Mouse (Mus musculus) neural tube, embryonic 11.5 days (tissue): Measurements from ENCODE around the gene Ypel2. TPM values are rescaled to one million over a fixed set of nuclear protein-coding genes. Genes with fewer than 3 reads are reported as not detected.

ENCODE experiments used
- ATAC-seq: fragments of 200-750 bp; cut with Nextera tagmentation; 2 replicates; pipeline ENCODE4 v1.8.0; 2017; ENCODE audit warnings: moderate number of reproducible peaks, mild to moderate bottlenecking, moderate TSS enrichment, moderate library complexity; ENCODE audit not compliant: insufficient read depth, low FRiP score, low TSS enrichment
- DNase-seq: peaks from one replicate; pipeline ENCODE4 v3.0.0-alpha.2; 2015; ENCODE audit warnings: low spot score
- H3K27ac ChIP-seq: fragments of 300-500 bp; sonication (generic); 2 replicates; pipeline ENCODE4 v1.5.1; 2014; ENCODE audit warnings: low read depth, mild to moderate bottlenecking, low read length
- H3K27me3 ChIP-seq: fragments of 300-500 bp; sonication (generic); 2 replicates; pipeline ENCODE4 v1.6.1; 2014; ENCODE audit warnings: mild to moderate bottlenecking, low read length, mixed read lengths; ENCODE audit not compliant: control insufficient read depth, insufficient read depth
- H3K36me3 ChIP-seq: fragments of 300-500 bp; sonication (generic); 2 replicates; pipeline ENCODE4 v1.6.1; 2014; ENCODE audit warnings: mild to moderate bottlenecking, low read length, moderate library complexity, mixed read lengths; ENCODE audit not compliant: control insufficient read depth, insufficient read depth
- H3K4me1 ChIP-seq: fragments of 300-500 bp; sonication (generic); 2 replicates; pipeline ENCODE4 v1.6.1; 2014; ENCODE audit warnings: low read length, mixed read lengths; ENCODE audit not compliant: control insufficient read depth, insufficient read depth
- H3K4me2 ChIP-seq: fragments of 300-500 bp; sonication (generic); 2 replicates; pipeline ENCODE4 v1.6.1; 2014; ENCODE audit warnings: low read depth, mild to moderate bottlenecking, moderate library complexity
- H3K4me3 ChIP-seq: fragments of 300-500 bp; sonication (generic); 2 replicates; pipeline ENCODE4 v1.5.1; 2014; ENCODE audit warnings: low read depth, low read length
- H3K9ac ChIP-seq: fragments of 300-500 bp; sonication (generic); 2 replicates; pipeline ENCODE4 v1.6.1; 2014; ENCODE audit warnings: mild to moderate bottlenecking, low read length
- H3K9me3 ChIP-seq: fragments of 300-500 bp; sonication (generic); 2 replicates; pipeline ENCODE4 v1.6.1; 2016; ENCODE audit warnings: low read length; ENCODE audit not compliant: control insufficient read depth
- WGBS: fragments of 180-500 bp; shearing (Covaris S2); extraction: QIAGEN DNeasy Blood & Tissue Kit; methylation state at CpG from one replicate; pipeline ENCODE4 v1.1.7; 2014; 5-methylcytosine and 5-hydroxymethylcytosine counted together
- polyA plus RNA-seq: library from polyadenylated mRNA; unstranded; fragments of >200 nt; fragmentation: Nextera tagmentation; extraction: Ambion mirVana; gene quantifications from 2 replicates; pipeline ENCODE4 v1.2.1, GENCODE M21; 2014

Ypel2 gene
- polyA plus RNA-seq, 1 experiment from 2014 or later = 7.0 TPM

DNA sequence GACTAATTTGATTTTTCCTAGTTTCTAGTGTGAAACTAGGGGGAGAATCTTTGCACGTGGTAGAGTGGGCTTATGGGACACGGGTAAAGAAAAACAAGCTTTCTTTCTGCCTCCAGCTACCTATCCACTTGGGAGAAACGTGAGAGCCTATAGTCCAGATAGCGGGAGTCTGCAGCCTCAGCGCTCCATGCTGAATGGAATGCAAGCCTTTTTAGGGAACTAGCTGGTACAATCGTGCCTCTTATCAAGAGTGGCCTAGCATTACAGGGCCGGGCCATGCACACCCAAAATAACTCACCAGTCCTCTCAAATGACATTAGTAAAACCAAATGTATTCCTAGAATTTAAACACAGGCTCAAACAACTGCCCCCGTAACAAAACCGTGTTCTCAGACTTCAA is 98.4 kb downstream of the Ypel2 start:
- Histone ChIP-seq H3K36me3 (no peaks in the 10 kb centered on the region), H3K4me2 (no peak overlapping the region), H3K9me3 (no peaks in the 10 kb centered on the region), H3K9ac (no peak overlapping the region), H3K4me3 (no peak overlapping the region), H3K4me1 (peaks cover 6% of the 10 kb centered on the region; the same call in 1 of the 2 replicates), H3K27me3 (no peaks in the 10 kb centered on the region), H3K27ac (no peak overlapping the region)
- WGBS = 74% methylated on average over 9 of the region's 9 CpGs
- ATAC-seq (no peak), DNase-seq (no peak)

GRCm38 (mm10) chr11:86894171-86894577 is 99.3 kb downstream of the Ypel2 start:
- Histone ChIP-seq H3K4me2 (peak overlapping the region; percentile 49), H3K4me1 (peaks cover 6% of the 10 kb centered on the region; the same call in 1 of the 2 replicates), H3K9ac (0 out of 2 replicates have a peak overlapping the region, but pooled peaks have one; percentile 27), H3K27me3 (no peaks in the 10 kb centered on the region), H3K27ac (no peak overlapping the region), H3K9me3 (no peaks in the 10 kb centered on the region), H3K4me3 (peak overlapping the region; percentile 17; the same call in 1 of the 2 replicates), H3K36me3 (no peaks in the 10 kb centered on the region)
- WGBS = 7% methylated on average over 19 of the region's 19 CpGs
- ATAC-seq (no peak), DNase-seq (peak; percentile 86)

DNA sequence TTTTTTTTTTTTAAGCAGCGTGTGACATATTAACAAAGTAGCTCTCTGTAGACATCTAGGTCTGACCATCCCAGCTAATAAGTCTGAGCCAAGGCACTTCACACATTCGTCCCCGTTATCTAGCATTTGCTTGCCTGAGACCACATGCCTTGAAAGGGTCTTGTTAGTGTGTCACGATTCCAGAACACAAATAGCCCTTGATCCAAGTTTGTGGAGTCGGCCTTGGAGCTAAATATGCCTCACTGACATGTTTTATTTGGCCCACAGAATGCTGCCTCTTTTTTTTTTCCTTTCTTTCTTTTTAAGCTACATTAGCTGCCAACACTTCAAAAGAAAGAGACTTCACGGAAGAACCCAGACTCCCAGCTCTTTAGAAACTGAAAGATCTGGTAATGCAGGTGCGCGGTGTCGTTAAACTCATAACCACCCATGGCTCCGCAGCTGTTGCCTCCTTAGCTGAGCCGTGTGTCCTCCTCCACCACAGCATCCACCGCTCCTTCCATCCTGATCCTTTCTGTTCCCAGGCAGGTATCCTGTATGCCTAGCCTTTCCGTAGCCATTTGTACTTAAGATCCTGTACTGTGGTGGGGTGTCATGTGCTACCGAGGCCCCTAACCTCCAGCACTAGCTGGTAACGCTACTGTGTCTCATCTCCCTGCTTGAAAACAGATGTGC is 100.4 kb downstream of the Ypel2 start:
- H3K4me3 ChIP-seq = no peak overlapping the region
- H3K4me1 ChIP-seq = peaks cover 3% of the 10 kb centered on the region; the same call in 1 of the 2 replicates
- ATAC-seq (no peak), DNase-seq (no peak)
- 81% methylated on average over 15 of the region's 15 CpGs for WGBS
- no peaks in the 10 kb centered on the region for H3K36me3 ChIP-seq
- H3K9ac ChIP-seq = no peak overlapping the region
- H3K9me3 ChIP-seq = no peaks in the 10 kb centered on the region
- no peaks in the 10 kb centered on the region for H3K27me3 ChIP-seq
- H3K27ac ChIP-seq = no peak overlapping the region
- no peak overlapping the region for H3K4me2 ChIP-seq

Other genes with a start within 250 kb of the Ypel2 start
- 196 and 214 TPM in 2 replicates for gene Cltc, start 236.1 kb downstream of the Ypel2 start, polyA plus RNA-seq
- gene Dhx40, start 186.0 kb downstream of the Ypel2 start, polyA plus RNA-seq = 44.2 and 44.3 TPM in 2 replicates
- 94.1 and 102 TPM in 2 replicates for gene Gdpd1, start 80.4 kb upstream of the Ypel2 start, polyA plus RNA-seq
- gene Smg8, start 93.1 kb upstream of the Ypel2 start, polyA plus RNA-seq = 30.0 and 34.4 TPM in 2 replicates
- 20.5 TPM in 2 replicates for gene Prr11, start 115.0 kb upstream of the Ypel2 start, polyA plus RNA-seq
- 93.0 and 97.4 TPM in 2 replicates for gene Ska2, start 115.5 kb upstream of the Ypel2 start, polyA plus RNA-seq
- 74.8 and 80.3 TPM in 2 replicates for gene Trim37, start 133.4 kb upstream of the Ypel2 start, polyA plus RNA-seq